Mouse (Mus musculus) limb, embryonic 14.5 days (tissue): ENCODE data around the gene Jund. TPM values are rescaled to one million over a fixed set of nuclear protein-coding genes. Genes with fewer than 3 reads are reported as not detected.

ENCODE experiments used
- ATAC-seq: fragments of 200-750 bp; cut with Nextera tagmentation; 2 replicates; pipeline ENCODE4 v1.8.0; 2017; ENCODE audit warnings: low read depth, moderate number of reproducible peaks, moderate TSS enrichment; ENCODE audit not compliant: low FRiP score
- DNase-seq: peaks from one replicate; pipeline ENCODE4 v3.0.0-alpha.2; 2015; ENCODE audit warnings: low spot score
- H3K27ac ChIP-seq: fragments of 300-500 bp; sonication (generic); replicated peaks from 2 replicates; pipeline ENCODE4 v1.5.1; 2014; ENCODE audit warnings: low read depth, mild to moderate bottlenecking, low read length, moderate library complexity, mixed read lengths
- H3K27me3 ChIP-seq: fragments of 300-500 bp; sonication (generic); 2 replicates; pipeline ENCODE4 v1.6.1; 2014; ENCODE audit warnings: low read length, mixed read lengths; ENCODE audit not compliant: control insufficient read depth, insufficient read depth
- H3K36me3 ChIP-seq: fragments of 300-500 bp; sonication (generic); 2 replicates; pipeline ENCODE4 v1.6.1; 2014; ENCODE audit warnings: mild to moderate bottlenecking, low read length, moderate library complexity, mixed read lengths; ENCODE audit not compliant: control insufficient read depth, insufficient read depth
- H3K4me1 ChIP-seq: fragments of 300-500 bp; sonication (generic); 2 replicates; pipeline ENCODE4 v1.6.1; 2014; ENCODE audit warnings: antibody characterized with exemption, low read length, mixed read lengths; ENCODE audit not compliant: control insufficient read depth, insufficient read depth
- H3K4me2 ChIP-seq: fragments of 300-500 bp; sonication (generic); replicated peaks from 2 replicates; pipeline ENCODE4 v1.6.1; 2014; ENCODE audit warnings: low read depth, mild to moderate bottlenecking, low read length, moderate library complexity; ENCODE audit not compliant: severe bottlenecking
- H3K4me3 ChIP-seq: fragments of 300-500 bp; sonication (generic); replicated peaks from 2 replicates; pipeline ENCODE4 v1.5.1; 2014; ENCODE audit warnings: low read length
- H3K9ac ChIP-seq: fragments of 300-500 bp; sonication (generic); 2 replicates; pipeline ENCODE4 v1.6.1; 2014; ENCODE audit warnings: mild to moderate bottlenecking, low read depth, low read length, moderate library complexity; ENCODE audit not compliant: severe bottlenecking
- H3K9me3 ChIP-seq: fragments of 300-500 bp; sonication (generic); 2 replicates; pipeline ENCODE4 v1.6.1; 2016; ENCODE audit warnings: low read length; ENCODE audit not compliant: control insufficient read depth
- POLR2A ChIP-seq: fragments of 200-500 bp; IDR thresholded peaks from 2 replicates; pipeline ENCODE4 v1.8.0; 2012; ENCODE audit warnings: inconsistent platforms, mild to moderate bottlenecking, moderate library complexity, borderline replicate concordance; ENCODE audit not compliant: insufficient read depth, insufficient read length; ENCODE audit errors: extremely low read depth
- WGBS: fragments of 180-500 bp; shearing (Covaris S2); extraction: QIAGEN DNeasy Blood & Tissue Kit; methylation state at CpG from one replicate; pipeline ENCODE4 v1.1.7; 2014; 5-methylcytosine and 5-hydroxymethylcytosine counted together
- polyA plus RNA-seq, 2 experiments: library from polyadenylated mRNA; depleted of rRNA in 1 of 2; stranded (reverse) in 1 of 2; unstranded in 1 of 2; fragments of >200 nt; fragmentation: Nextera tagmentation in 1 of 2; extraction: Ambion mirVana in 1 of 2; gene quantifications; 2 replicates each; pipeline versions ENCODE4 v1.2.1 to v1.2.3; 2012 to 2014

The Jund gene
- polyA plus RNA-seq, 2 experiments: 119 to 218 TPM

DNA sequence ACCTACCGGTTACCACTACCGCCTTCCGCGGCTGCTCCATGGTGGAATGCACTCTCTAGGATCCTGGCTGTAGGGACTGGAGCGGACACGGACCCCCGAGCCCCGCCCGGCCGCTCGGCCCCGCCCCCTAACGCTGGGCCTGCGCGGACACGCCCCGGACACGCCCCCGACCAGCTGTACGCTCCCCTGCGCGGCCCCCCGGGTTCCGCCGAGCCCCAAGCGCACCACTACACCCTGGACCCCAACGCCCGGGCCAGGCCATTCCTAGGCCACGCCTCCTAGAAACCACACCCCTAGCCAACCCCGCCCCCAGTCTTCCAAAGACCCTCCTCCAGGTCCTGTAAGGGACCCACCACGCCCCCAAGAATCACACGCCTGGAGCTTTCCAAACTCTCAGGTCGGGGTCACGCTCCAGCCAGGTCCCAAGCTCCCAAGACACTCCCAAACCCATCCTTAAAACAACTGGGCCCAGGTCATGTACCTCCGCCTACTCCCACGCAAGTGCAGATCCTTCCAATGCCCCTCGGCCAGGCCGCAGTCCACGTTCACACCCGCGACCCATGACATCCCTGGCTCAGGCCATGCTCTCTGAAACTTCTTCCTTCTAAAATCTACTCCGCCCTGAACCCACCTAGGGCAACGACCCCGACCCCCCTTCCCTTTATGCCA lies 39.0 kb upstream of the Jund start:
- no peaks in the 10 kb centered on the region for H3K27me3 ChIP-seq
- H3K4me1 ChIP-seq: peaks cover 9% of the 10 kb centered on the region
- peak; percentile 75; the same call in 1 of the 2 replicates for TF ChIP-seq POLR2A
- DNase-seq (peak; percentile 95), ATAC-seq (peak; percentile 96)
- H3K4me3 ChIP-seq: peak overlapping the region; percentile 80
- peak overlapping the region; percentile 95 for H3K4me2 ChIP-seq
- WGBS: under 1% methylated on average over 43 of the region's 44 CpGs
- peak overlapping the region; percentile 70 for H3K27ac ChIP-seq
- no peaks in the 10 kb centered on the region for H3K9me3 ChIP-seq
- peaks cover 19% of the 10 kb centered on the region for H3K36me3 ChIP-seq
- peak overlapping the region; percentile 83 for H3K9ac ChIP-seq

DNA sequence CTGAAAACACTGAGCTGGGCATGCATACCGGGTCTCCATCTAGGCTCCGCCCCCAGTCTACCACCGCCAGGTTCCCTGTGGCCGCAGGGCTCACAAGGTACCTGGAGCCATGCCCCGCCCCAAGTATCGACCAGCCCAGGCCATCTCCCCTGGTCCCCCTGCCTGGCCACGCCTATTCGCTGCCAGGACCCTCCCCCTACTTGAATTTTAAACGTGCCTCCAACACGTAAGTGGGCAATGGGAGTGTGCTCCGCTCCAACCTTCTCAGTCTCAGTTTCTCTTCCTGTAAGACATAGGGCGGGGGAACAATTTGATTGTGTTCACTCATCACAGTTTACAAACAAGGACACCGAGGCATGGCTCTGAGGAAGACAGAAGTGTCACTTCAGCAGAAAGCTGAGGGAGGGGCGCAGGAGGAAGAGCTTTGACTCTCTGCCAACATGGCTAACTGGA lies 38.5 kb upstream of the Jund start, which contains the start of gene Pgpep1:
Pgpep1 (minus strand) TSS at position 116 of the 453 bp plus-strand sequence.
- WGBS: 4% methylated on average over 14 of the region's 14 CpGs
- H3K36me3 ChIP-seq: peaks cover 15% of the 10 kb centered on the region
- peak within 1 kb of the TSS; percentile 95 for H3K4me2 ChIP-seq
- peaks cover 9% of the 10 kb centered on the region for H3K4me1 ChIP-seq
- TF ChIP-seq POLR2A: no peak
- no peaks in the 10 kb centered on the region for H3K27me3 ChIP-seq
- H3K4me3 ChIP-seq: peak within 1 kb of the TSS; percentile 80
- peak; percentile 45 for DNase-seq
- peak within 1 kb of the TSS; percentile 70 for H3K27ac ChIP-seq
- peak; percentile 32; the same call in 1 of the 2 replicates for ATAC-seq
- H3K9me3 ChIP-seq: no peaks in the 10 kb centered on the region
- peak within 1 kb of the TSS; percentile 83 for H3K9ac ChIP-seq

DNA sequence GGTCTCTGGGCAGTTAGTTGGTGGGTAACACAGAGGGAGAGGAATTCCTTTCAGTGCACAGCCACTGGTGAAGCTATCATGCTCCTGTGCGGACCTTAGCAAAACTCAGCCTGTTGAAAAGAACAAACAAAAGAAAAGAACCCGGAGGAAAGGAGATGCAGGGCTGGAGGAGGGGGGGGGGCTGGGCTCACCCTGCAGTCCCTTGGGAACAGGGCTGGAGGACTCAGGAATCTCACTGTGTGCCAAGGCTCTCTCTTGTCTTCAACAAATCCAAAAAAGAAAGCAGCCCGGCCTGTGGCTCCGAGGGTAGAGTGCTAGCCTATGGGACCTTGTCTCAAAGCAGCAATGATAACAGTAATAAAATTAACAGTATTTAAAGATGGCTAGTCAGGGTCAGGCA lies 35.1 kb upstream of the Jund start:
- no peak overlapping the region for H3K27ac ChIP-seq
- no peaks in the 10 kb centered on the region for H3K9me3 ChIP-seq
- TF ChIP-seq POLR2A: no peak
- no peak overlapping the region for H3K9ac ChIP-seq
- H3K4me3 ChIP-seq: no peak overlapping the region
- ATAC-seq (no peak), DNase-seq (no peak)
- H3K4me2 ChIP-seq: no peak overlapping the region
- 70% methylated on average over 4 of the region's 4 CpGs for WGBS
- no peaks in the 10 kb centered on the region for H3K27me3 ChIP-seq
- peaks cover 5% of the 10 kb centered on the region for H3K4me1 ChIP-seq
- no peaks in the 10 kb centered on the region for H3K36me3 ChIP-seq

DNA sequence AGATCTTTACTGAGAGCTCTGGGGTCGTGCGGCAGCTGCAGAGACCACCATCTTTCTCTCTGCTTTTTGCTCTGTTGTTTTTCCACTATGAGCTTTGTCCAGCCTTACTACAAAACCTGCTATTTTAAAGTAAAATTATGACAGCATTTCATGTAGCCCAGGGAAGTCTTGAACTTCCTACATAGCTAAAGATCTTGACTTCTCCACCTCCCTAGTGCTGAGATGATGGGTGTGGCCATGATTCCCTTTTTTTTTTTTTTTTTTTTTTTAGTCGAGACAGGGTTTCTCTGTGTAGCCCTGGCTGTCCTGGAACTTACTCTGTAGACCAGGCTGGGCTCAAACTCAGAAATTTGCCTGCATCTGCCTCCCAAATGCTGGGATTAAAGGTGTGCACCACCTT lies 34.1 kb upstream of the Jund start:
- ATAC-seq (no peak), DNase-seq (no peak)
- no peak overlapping the region for H3K4me3 ChIP-seq
- no peak for TF ChIP-seq POLR2A
- no peak overlapping the region for H3K9ac ChIP-seq
- no peak overlapping the region for H3K27ac ChIP-seq
- H3K9me3 ChIP-seq: no peaks in the 10 kb centered on the region
- no peak overlapping the region for H3K4me2 ChIP-seq
- no peaks in the 10 kb centered on the region for H3K27me3 ChIP-seq
- no peaks in the 10 kb centered on the region for H3K36me3 ChIP-seq
- 0 out of 2 replicates have a peak, but pooled peaks cover 3% of the 10 kb centered on the region for H3K4me1 ChIP-seq
- WGBS: 76% methylated on average over 3 of the region's 3 CpGs

DNA sequence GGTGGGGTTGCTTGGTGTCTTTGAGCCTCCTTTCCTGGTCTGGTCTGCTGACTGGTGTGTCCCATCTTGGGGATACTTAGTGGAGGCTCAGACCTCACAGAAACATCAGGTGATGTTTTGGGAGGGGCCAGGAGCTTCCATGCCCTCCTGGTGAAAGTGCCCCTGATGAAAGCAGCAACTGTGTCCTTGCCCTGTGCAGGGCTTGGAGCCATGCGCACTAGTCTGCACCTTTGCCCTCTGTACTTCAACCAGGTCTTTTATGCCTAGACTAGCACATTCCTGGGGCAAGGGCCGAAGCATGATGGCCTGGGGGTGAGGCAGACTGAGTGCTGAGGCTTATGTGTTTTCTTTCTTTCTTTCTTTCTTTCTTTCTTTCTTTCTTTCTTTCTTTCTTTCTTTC lies 33.1 kb upstream of the Jund start:
- no peak overlapping the region for H3K4me2 ChIP-seq
- no peaks in the 10 kb centered on the region for H3K9me3 ChIP-seq
- no peaks in the 10 kb centered on the region for H3K27me3 ChIP-seq
- WGBS: 76% methylated on average over 2 of the region's 2 CpGs
- TF ChIP-seq POLR2A: no peak
- no peak overlapping the region for H3K9ac ChIP-seq
- H3K4me1 ChIP-seq: no peaks in the 10 kb centered on the region
- no peak overlapping the region for H3K27ac ChIP-seq
- H3K4me3 ChIP-seq: no peak overlapping the region
- no peak for ATAC-seq
- DNase-seq: no peak
- H3K36me3 ChIP-seq: no peaks in the 10 kb centered on the region
